Mouse (Mus musculus) hematopoietic stem cell, adult 5-6 weeks (primary cell): Measurements from ENCODE around the gene Nrn1. TPM values are rescaled to one million over a fixed set of nuclear protein-coding genes. Genes with fewer than 3 reads are reported as not detected.

Source experiments
- ATAC-seq, 2 experiments: fragments of 125-278 bp in 1 of 2; replicated peaks in 1 of 2; 2 replicates each; pipeline ENCODE4 v1.8.0; 2016 to 2017; ENCODE audit warnings: inconsistent platforms in 2 of 2, mild to moderate bottlenecking in 2 of 2, moderate number of reproducible peaks in 2 of 2, low read depth in 1 of 2, moderate TSS enrichment in 1 of 2; ENCODE audit not compliant: low FRiP score in 2 of 2, poor library complexity in 2 of 2, severe bottlenecking in 2 of 2, insufficient read depth in 1 of 2, low TSS enrichment in 1 of 2
- total RNA-seq: library from RNA; stranded (forward); fragments of 172-1452, 232-1000 nt; gene quantifications from 2 replicates; pipeline ENCODE4 v1.2.3, GENCODE M21; 2017

Gene Nrn1
- total RNA-seq, 1 experiment from 2014 or later: not detected

- no peak for ATAC-seq
These were observed 7.8 kb downstream of the Nrn1 start for GRCm38 (mm10) chr13:36726951-36727778.

GRCm38 (mm10) chr13:36726551-36726950 is 8.4 kb downstream of the Nrn1 start:
- ATAC-seq: no peak

- ATAC-seq: no peak
These were observed 9.1 kb downstream of the Nrn1 start for GRCm38 (mm10) chr13:36725881-36726280.

- ATAC-seq: peak in 1 of 2 experiments; percentile 22; a peak in 1 of 4 replicates
These were observed 10.1 kb downstream of the Nrn1 start for GRCm38 (mm10) chr13:36724533-36725470.

GRCm38 (mm10) chr13:36723726-36724300 is 11.1 kb downstream of the Nrn1 start:
- ATAC-seq: no peak

GRCm38 (mm10) chr13:36722309-36722708 is 12.6 kb downstream of the Nrn1 start:
- no peak for ATAC-seq

- no peak for ATAC-seq
These were observed 14.5 kb downstream of the Nrn1 start for GRCm38 (mm10) chr13:36720297-36721017.

GRCm38 (mm10) chr13:36717376-36717775 is 17.6 kb downstream of the Nrn1 start:
- ATAC-seq: no peak

- ATAC-seq: no peak
These were observed 18.2 kb downstream of the Nrn1 start for GRCm38 (mm10) chr13:36716708-36717107.

- ATAC-seq: no peak
These were observed 20.8 kb downstream of the Nrn1 start for GRCm38 (mm10) chr13:36714101-36714500.

- no peak for ATAC-seq
These were observed 27.7 kb downstream of the Nrn1 start for GRCm38 (mm10) chr13:36707088-36707690.

GRCm38 (mm10) chr13:36696351-36696771 is 38.6 kb downstream of the Nrn1 start:
- no peak for ATAC-seq

GRCm38 (mm10) chr13:36695516-36696201 is 39.3 kb downstream of the Nrn1 start:
- ATAC-seq: peak; percentile 64 to 73

- no peak for ATAC-seq
These were observed 51.4 kb downstream of the Nrn1 start for GRCm38 (mm10) chr13:36683581-36683980.

GRCm38 (mm10) chr13:36680690-36681355 is 54.1 kb downstream of the Nrn1 start:
- no peak for ATAC-seq

- no peak for ATAC-seq
These were observed 55.6 kb downstream of the Nrn1 start for GRCm38 (mm10) chr13:36679345-36679744.
